Mouse (Mus musculus) thymus, adult 2 months (tissue): ENCODE measurements around the gene Gm49388.

Experiments
- CTCF ChIP-seq: fragments of 200-500 bp; IDR thresholded peaks from 2 replicates; pipeline ENCODE4 v1.5.1; 2012; ENCODE audit warnings: mild to moderate bottlenecking, control low read depth, low read length, moderate library complexity, borderline replicate concordance; ENCODE audit not compliant: control insufficient read depth, poor library complexity, insufficient read depth; ENCODE audit errors: extremely low read depth
- POLR2A ChIP-seq: fragments of 200-500 bp; IDR thresholded peaks from 2 replicates; pipeline ENCODE4 v1.6.1; 2012; ENCODE audit warnings: mild to moderate bottlenecking, low read length, control low read depth, moderate library complexity; ENCODE audit not compliant: control insufficient read depth, poor library complexity, insufficient read depth; ENCODE audit errors: extremely low read depth

DNA sequence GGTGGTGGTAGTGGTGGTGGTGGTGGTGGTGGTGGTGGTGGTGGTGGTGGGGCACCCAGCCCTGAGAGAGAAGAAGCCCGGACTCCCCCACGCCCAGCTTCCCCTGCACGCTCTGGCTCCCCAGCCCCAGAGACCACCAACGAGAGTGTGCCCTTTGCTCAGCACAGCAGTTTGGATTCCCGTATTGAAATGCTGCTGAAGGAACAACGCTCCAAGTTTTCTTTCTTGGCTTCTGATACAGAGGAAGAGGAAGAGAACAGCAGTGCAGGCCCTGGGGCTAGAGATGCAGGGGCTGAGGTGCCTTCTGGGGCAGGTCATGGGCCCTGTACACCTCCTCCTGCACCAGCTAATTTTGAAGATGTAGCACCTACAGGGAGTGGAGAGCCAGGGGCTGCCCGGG lies at the start of gene Gm49388:
- TF ChIP-seq CTCF = no peak
- TF ChIP-seq POLR2A = no peak
